Mouse (Mus musculus) liver, embryonic 11.5 days (tissue): Measurements from ENCODE around the gene Larp1. TPM values are rescaled to one million over a fixed set of nuclear protein-coding genes. Genes with fewer than 3 reads are reported as not detected.
A peak's percentile ranks its signal among the peaks of the same experiment; 100 is the strongest.
"Not testable (repeated sequence)": the region's sequence is repeated elsewhere in the genome, so short reads cannot be mapped to it uniquely, and the experiment has no call there.

ENCODE experiments used
- ATAC-seq: fragments of 200-750 bp; cut with Nextera tagmentation; replicated peaks from 2 replicates; pipeline ENCODE4 v1.8.0; 2017; ENCODE audit warnings: moderate number of reproducible peaks, mild to moderate bottlenecking, moderate TSS enrichment, moderate library complexity; ENCODE audit not compliant: low FRiP score
- DNase-seq: peaks from one replicate; pipeline ENCODE4 v3.0.0-alpha.2; 2017; ENCODE audit warnings: low spot score
- H3K27ac ChIP-seq: fragments of 300-500 bp; sonication (generic); 2 replicates; pipeline ENCODE4 v1.5.1; 2014; ENCODE audit warnings: mild to moderate bottlenecking, low read depth, low read length, control low read depth
- H3K27me3 ChIP-seq: fragments of 300-500 bp; sonication (generic); replicated peaks from 2 replicates; pipeline ENCODE4 v1.6.1; 2014; ENCODE audit warnings: low read length, mixed read lengths; ENCODE audit not compliant: control insufficient read depth, insufficient read depth
- H3K36me3 ChIP-seq: fragments of 300-500 bp; sonication (generic); 2 replicates; pipeline ENCODE4 v1.6.1; 2014; ENCODE audit warnings: mild to moderate bottlenecking, low read length, moderate library complexity, mixed read lengths; ENCODE audit not compliant: control insufficient read depth, insufficient read depth
- H3K4me1 ChIP-seq: fragments of 300-500 bp; sonication (generic); replicated peaks from 2 replicates; pipeline ENCODE4 v1.6.1; 2014; ENCODE audit warnings: low read length, mixed read lengths; ENCODE audit not compliant: control insufficient read depth, insufficient read depth
- H3K4me2 ChIP-seq: fragments of 300-500 bp; sonication (generic); 2 replicates; pipeline ENCODE4 v1.6.1; 2014; ENCODE audit warnings: mild to moderate bottlenecking, control low read depth, moderate library complexity
- H3K4me3 ChIP-seq: fragments of 300-500 bp; sonication (generic); 2 replicates; pipeline ENCODE4 v1.5.1; 2014; ENCODE audit warnings: low read depth, low read length, control low read depth
- H3K9ac ChIP-seq: fragments of 300-500 bp; sonication (generic); 2 replicates; pipeline ENCODE4 v1.6.1; 2014; ENCODE audit warnings: low read depth, low read length, control low read depth
- H3K9me3 ChIP-seq: fragments of 300-500 bp; sonication (generic); 2 replicates; pipeline ENCODE4 v1.6.1; 2016; ENCODE audit warnings: low read length, inconsistent platforms, mixed read lengths; ENCODE audit not compliant: control insufficient read depth
- WGBS: fragments of 180-500 bp; shearing (Covaris S2); extraction: QIAGEN DNeasy Blood & Tissue Kit; methylation state at CpG from one replicate; pipeline ENCODE4 v1.1.7; 2014; 5-methylcytosine and 5-hydroxymethylcytosine counted together
- polyA plus RNA-seq: library from polyadenylated mRNA; unstranded; fragments of >200 nt; fragmentation: Nextera tagmentation; extraction: Ambion mirVana; gene quantifications from 2 replicates; pipeline ENCODE4 v1.2.1, GENCODE M21; 2014

Larp1 gene
- polyA plus RNA-seq, 1 experiment from 2014 or later = 43.0 TPM

- 76% methylated on average over 6 of the region's 6 CpGs for WGBS
- H3K27me3 ChIP-seq = no peaks in the 10 kb centered on the region
- ATAC-seq = no peak
- peaks cover 64% of the 10 kb centered on the region for H3K36me3 ChIP-seq
- no peak overlapping the region for H3K4me3 ChIP-seq
- H3K4me2 ChIP-seq = no peak overlapping the region
- no peak overlapping the region for H3K9ac ChIP-seq
- no peak for DNase-seq
- no peaks in the 10 kb centered on the region for H3K4me1 ChIP-seq
- H3K9me3 ChIP-seq = no peaks in the 10 kb centered on the region
- H3K27ac ChIP-seq = no peak overlapping the region
Measured at GRCm38 (mm10) chr11:58057455-58057854, 48.6 kb downstream of the Larp1 start.

GRCm38 (mm10) chr11:58059752-58060151, 50.9 kb downstream of the Larp1 start:
- not testable (repeated sequence) for H3K4me3 ChIP-seq, H3K9ac ChIP-seq, H3K4me1 ChIP-seq, DNase-seq, H3K4me2 ChIP-seq, H3K27ac ChIP-seq, H3K27me3 ChIP-seq, H3K9me3 ChIP-seq
- WGBS = 96% methylated on average over 7 of the region's 7 CpGs
- peaks cover 46% of the 10 kb centered on the region for H3K36me3 ChIP-seq
- peak; percentile 22; the same call in 1 of the 2 replicates for ATAC-seq

- not testable (repeated sequence) for ATAC-seq, H3K27me3 ChIP-seq, H3K4me1 ChIP-seq, H3K9ac ChIP-seq, H3K4me3 ChIP-seq, H3K27ac ChIP-seq, H3K4me2 ChIP-seq, DNase-seq, H3K9me3 ChIP-seq
- 94% methylated on average over 3 of the region's 4 CpGs for WGBS
- peaks cover 34% of the 10 kb centered on the region for H3K36me3 ChIP-seq
Measured at GRCm38 (mm10) chr11:58061218-58061617, 52.4 kb downstream of the Larp1 start.

GRCm38 (mm10) chr11:58062586-58062985, 53.7 kb downstream of the Larp1 start:
- whole genome bisulfite sequencing = 86% methylated on average over 4 of the region's 4 CpGs
- Histone ChIP-seq H3K9me3 (no peaks in the 10 kb centered on the region), H3K36me3 (peaks cover 21% of the 10 kb centered on the region), H3K27ac (no peak overlapping the region), H3K27me3 (no peaks in the 10 kb centered on the region), H3K9ac (no peak overlapping the region), H3K4me2 (no peak overlapping the region), H3K4me1 (no peaks in the 10 kb centered on the region), H3K4me3 (no peak overlapping the region)
- ATAC-seq (no peak), DNase-seq (no peak)

GRCm38 (mm10) chr11:58065025-58065424, 56.2 kb downstream of the Larp1 start:
- Histone ChIP-seq H3K27me3 (no peaks in the 10 kb centered on the region), H3K9me3 (no peaks in the 10 kb centered on the region), H3K9ac (no peak overlapping the region), H3K27ac (no peak overlapping the region), H3K4me2 (no peak overlapping the region), H3K4me3 (no peak overlapping the region), H3K4me1 (no peaks in the 10 kb centered on the region), H3K36me3 (peaks cover 11% of the 10 kb centered on the region)
- no peak for DNase-seq
- 87% methylated on average over 4 of the region's 4 CpGs for WGBS
- ATAC-seq = no peak

- 74% methylated on average over 3 of the region's 3 CpGs for WGBS
- H3K27me3 ChIP-seq = no peaks in the 10 kb centered on the region
- no peak overlapping the region for H3K4me2 ChIP-seq
- no peaks in the 10 kb centered on the region for H3K4me1 ChIP-seq
- H3K4me3 ChIP-seq = no peak overlapping the region
- H3K36me3 ChIP-seq = no peaks in the 10 kb centered on the region
- no peak for ATAC-seq
- no peak overlapping the region for H3K27ac ChIP-seq
- no peaks in the 10 kb centered on the region for H3K9me3 ChIP-seq
- no peak overlapping the region for H3K9ac ChIP-seq
- DNase-seq = no peak
Measured at GRCm38 (mm10) chr11:58072978-58073377, 64.1 kb downstream of the Larp1 start.

- no peak overlapping the region for H3K4me3 ChIP-seq
- no peak overlapping the region for H3K4me2 ChIP-seq
- no peaks in the 10 kb centered on the region for H3K9me3 ChIP-seq
- no peak for ATAC-seq
- no peak overlapping the region for H3K9ac ChIP-seq
- H3K27ac ChIP-seq = no peak overlapping the region
- no peak for DNase-seq
- H3K27me3 ChIP-seq = no peaks in the 10 kb centered on the region
- H3K4me1 ChIP-seq = no peaks in the 10 kb centered on the region
- 69% methylated on average over 4 of the region's 4 CpGs for WGBS
- no peaks in the 10 kb centered on the region for H3K36me3 ChIP-seq
Measured at GRCm38 (mm10) chr11:58077270-58077669, 68.4 kb downstream of the Larp1 start.

- H3K36me3 ChIP-seq = no peaks in the 10 kb centered on the region
- no peaks in the 10 kb centered on the region for H3K4me1 ChIP-seq
- H3K27ac ChIP-seq = no peak overlapping the region
- WGBS = 86% methylated on average over 6 of the region's 6 CpGs
- DNase-seq (no peak), ATAC-seq (no peak)
- no peak overlapping the region for H3K4me3 ChIP-seq
- no peaks in the 10 kb centered on the region for H3K9me3 ChIP-seq
- no peaks in the 10 kb centered on the region for H3K27me3 ChIP-seq
- no peak overlapping the region for H3K9ac ChIP-seq
- no peak overlapping the region for H3K4me2 ChIP-seq
Measured at GRCm38 (mm10) chr11:58081716-58082115, 72.9 kb downstream of the Larp1 start.

GRCm38 (mm10) chr11:58092541-58092940, 83.7 kb downstream of the Larp1 start:
- H3K27me3 ChIP-seq = peaks cover 16% of the 10 kb centered on the region
- peak overlapping the region; percentile 54 for H3K4me2 ChIP-seq
- H3K9me3 ChIP-seq = no peaks in the 10 kb centered on the region
- ATAC-seq (no peak; the same call in 1 of the 2 replicates), DNase-seq (no peak)
- no peak overlapping the region for H3K27ac ChIP-seq
- H3K4me1 ChIP-seq = peaks cover 7% of the 10 kb centered on the region
- H3K4me3 ChIP-seq = peak overlapping the region; percentile 21
- H3K9ac ChIP-seq = peak overlapping the region; percentile 20; the same call in 1 of the 2 replicates
- WGBS = 38% methylated on average over 4 of the region's 4 CpGs
- no peaks in the 10 kb centered on the region for H3K36me3 ChIP-seq
